Mouse (Mus musculus) fat pad, adult 2 months (tissue): ENCODE results near the gene Med11.

Experiments
- DNase-seq: peaks from one replicate; pipeline ENCODE4 v3.0.0-alpha.2; 2011; ENCODE audit warnings: low read depth, low spot score; ENCODE audit errors: extremely low read depth

Gene Med11

DNA sequence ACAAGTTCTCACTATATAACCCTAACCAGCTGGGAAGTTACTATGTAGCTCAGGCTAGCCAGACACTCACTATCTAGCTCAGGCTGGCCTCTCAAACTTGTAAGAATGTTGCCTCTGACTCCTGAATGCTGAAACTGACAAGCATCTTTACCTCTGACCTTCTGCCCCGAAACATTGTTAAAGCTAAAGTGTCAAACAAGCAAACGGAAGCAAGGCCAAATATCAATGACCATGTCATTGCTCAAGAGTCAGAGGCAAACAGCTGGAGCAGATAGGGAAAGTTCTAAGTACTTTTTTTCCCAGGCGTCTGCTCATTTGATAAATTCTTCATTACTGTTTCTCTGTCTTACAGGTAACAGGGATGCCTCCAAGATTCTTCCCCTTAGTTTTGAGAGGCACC is 50.3 kb downstream of the Med11 start:
- no peak for DNase-seq
